Mouse (Mus musculus): ENCODE data around the gene Nacad. TPM values are rescaled to one million over a fixed set of nuclear protein-coding genes. Genes with fewer than 3 reads are reported as not detected.

Gene Nacad
- total and polyA plus RNA-seq, 3 experiments: 0.13 to 0.34 TPM; not detected in 1

GRCm38 (mm10) chr11:6625478-6626387, 19.9 kb upstream of the Nacad start, which contains the start of gene Tbrg4 (continued):
- peak; percentile 98 for TF ChIP-seq MYC (IDR thresholded peaks at IDR 0.05; ENCODE audit: low read depth, low read length)
- TF ChIP-seq POLR2AphosphoS2 (IDR thresholded peaks at IDR 0.05; ENCODE audit: low read depth, low read length): peak; percentile 92
- TF ChIP-seq RCOR1 (conservative IDR thresholded peaks at IDR 0.05; ENCODE audit: low read depth, low read length): no peak
- no peak for TF ChIP-seq E2F4 (IDR thresholded peaks at IDR 0.05; ENCODE audit: insufficient replicate concordance, low read depth, low read length)
- peak; percentile 97 for TF ChIP-seq SIN3A (IDR thresholded peaks at IDR 0.05; ENCODE audit: low read length)
- TF ChIP-seq ELF1 (IDR thresholded peaks at IDR 0.05; ENCODE audit: low read depth, low read length): peak; percentile 98
- TF ChIP-seq USF1 (IDR thresholded peaks at IDR 0.05; ENCODE audit: low read depth, low read length): peak; percentile 11; the same call in 1 of the 2 replicates
- TF ChIP-seq CTCF (conservative IDR thresholded peaks at IDR 0.05 in 1 of 2, IDR thresholded peaks at IDR 0.05 in 1 of 2; ENCODE audit: low read depth in 2 of 2, low read length in 2 of 2): no peak
- TF ChIP-seq MAX (IDR thresholded peaks at IDR 0.05; ENCODE audit: low read length): peak; percentile 99
- peak; percentile 70; the same call in 1 of the 2 replicates for TF ChIP-seq TBP (conservative IDR thresholded peaks at IDR 0.05; ENCODE audit: low read depth, low read length)

GRCm38 (mm10) chr11:6624619-6625382, 18.9 kb upstream of the Nacad start:
- TF ChIP-seq GABPA (IDR thresholded peaks at IDR 0.05; ENCODE audit: insufficient replicate concordance, low read depth, low read length) (no peak), POLR2A (IDR thresholded peaks at IDR 0.05; ENCODE audit: low read depth, low read length) (0 out of 2 replicates have a peak, but pooled peaks have one; percentile 4)
- H3K9ac ChIP-seq (ENCODE audit: insufficient read depth, low read depth): peak overlapping the region; percentile 68
- peaks cover 15 to 42% of the 10 kb centered on the region in 2 experiments for H3K4me1 ChIP-seq (ENCODE audit: control insufficient read depth in 1 of 2, insufficient read depth in 2 of 2)
- peaks cover 45% of the 10 kb centered on the region for H3K79me2 ChIP-seq (replicated peaks; ENCODE audit: control insufficient read depth, extremely low read depth, insufficient read depth, poor library complexity, severe bottlenecking)
- DNase-seq (ENCODE audit: extremely low read depth): no peak
- H3K36me3 ChIP-seq (replicated peaks in 1 of 2; ENCODE audit: control insufficient read depth in 1 of 2, insufficient read depth in 1 of 2, low read length in 1 of 2): peaks cover 39 to 51% of the 10 kb centered on the region in 2 experiments
- dilution Hi-C loops (cut with MboI; ENCODE audit: extremely low pct_ligation_motif_present, extremely low pct_unique_long_range_greater_than_20kb, low sequenced_read_pairs) (no loop called here), in situ Hi-C loops (cut with MboI; ENCODE audit: low pct_ligation_motif_present, low pct_unique_long_range_greater_than_20kb, low sequenced_read_pairs) (no loop called here)
- peak overlapping the region; percentile 60 to 86 (median 81) for H3K4me3 ChIP-seq (replicated peaks in 1 of 3; ENCODE audit: low read depth in 2 of 3, low read length in 2 of 3, poor library complexity in 1 of 3)
- peak overlapping the region; percentile 83 for H3K4me2 ChIP-seq (ENCODE audit: insufficient read depth, low read depth, poor library complexity, severe bottlenecking)
- no peaks in the 10 kb centered on the region for H3K9me3 ChIP-seq (replicated peaks; ENCODE audit: low read length)
- H3K27me3 ChIP-seq (replicated peaks): no peaks in the 10 kb centered on the region
- no peak overlapping the region for H3K27ac ChIP-seq (ENCODE audit: insufficient read depth, low read depth)

GRCm38 (mm10) chr11:6623704-6624103, 17.9 kb upstream of the Nacad start:
- Histone ChIP-seq H3K9me3 (replicated peaks; ENCODE audit: low read length) (no peaks in the 10 kb centered on the region), H3K27ac (ENCODE audit: insufficient read depth, low read depth) (no peak overlapping the region), H3K79me2 (replicated peaks; ENCODE audit: control insufficient read depth, extremely low read depth, insufficient read depth, poor library complexity, severe bottlenecking) (peaks cover 45% of the 10 kb centered on the region), H3K4me3 (replicated peaks in 1 of 3; ENCODE audit: low read depth in 2 of 3, low read length in 2 of 3, poor library complexity in 1 of 3) (peak overlapping the region; percentile 60 to 86 (median 81)), H3K9ac (ENCODE audit: insufficient read depth, low read depth) (peak overlapping the region; percentile 68), H3K36me3 (replicated peaks in 1 of 2; ENCODE audit: control insufficient read depth in 1 of 2, insufficient read depth in 1 of 2, low read length in 1 of 2) (peaks cover 50 to 60% of the 10 kb centered on the region in 2 experiments), H3K4me2 (ENCODE audit: insufficient read depth, low read depth, poor library complexity, severe bottlenecking) (peak overlapping the region; percentile 83), H3K27me3 (replicated peaks) (no peaks in the 10 kb centered on the region), H3K4me1 (ENCODE audit: control insufficient read depth in 1 of 2, insufficient read depth in 2 of 2) (peaks cover 10 to 36% of the 10 kb centered on the region in 2 experiments)
- DNase-seq (ENCODE audit: extremely low read depth): no peak
- no peak for TF ChIP-seq TCF12 (IDR thresholded peaks at IDR 0.05; ENCODE audit: low read depth, low read length)
- 0 out of 2 replicates have a peak, but pooled peaks have one; percentile 14 for TF ChIP-seq MEF2A (IDR thresholded peaks at IDR 0.05; ENCODE audit: borderline replicate concordance, low read depth, low read length)
- TF ChIP-seq JUND (conservative IDR thresholded peaks at IDR 0.05; ENCODE audit: low read depth, low read length): no peak
- TF ChIP-seq CHD2 (IDR thresholded peaks at IDR 0.05; ENCODE audit: low read length): peak; percentile 69; the same call in 1 of the 2 replicates
- TF ChIP-seq ELF1 (IDR thresholded peaks at IDR 0.05; ENCODE audit: low read depth, low read length): peak; percentile 15; the same call in 1 of the 2 replicates
- TF ChIP-seq POLR2AphosphoS2 (IDR thresholded peaks at IDR 0.05; ENCODE audit: low read depth, low read length): 0 out of 2 replicates have a peak, but pooled peaks have one; percentile 56
- TF ChIP-seq UBTF (IDR thresholded peaks at IDR 0.05; ENCODE audit: low read depth, low read length): 0 out of 2 replicates have a peak, but pooled peaks have one; percentile 31
- no peak for TF ChIP-seq ZKSCAN1 (IDR thresholded peaks at IDR 0.05; ENCODE audit: borderline replicate concordance, low read depth, low read length)
- peak; percentile 36; the same call in 1 of the 2 replicates for TF ChIP-seq BHLHE40 (IDR thresholded peaks at IDR 0.05; ENCODE audit: low read depth, low read length)
- peak; percentile 23; the same call in 1 of the 2 replicates for TF ChIP-seq CHD1 (IDR thresholded peaks at IDR 0.05; ENCODE audit: low read depth, low read length)
- peak; percentile 62; the same call in 1 of the 2 replicates for TF ChIP-seq MXI1 (IDR thresholded peaks at IDR 0.05; ENCODE audit: low read depth, low read length)
- TF ChIP-seq PAX5 (IDR thresholded peaks at IDR 0.05; ENCODE audit: low read length): no peak
- in situ Hi-C loops (cut with MboI; ENCODE audit: low pct_ligation_motif_present, low pct_unique_long_range_greater_than_20kb, low sequenced_read_pairs) (no loop called here), dilution Hi-C loops (cut with MboI; ENCODE audit: extremely low pct_ligation_motif_present, extremely low pct_unique_long_range_greater_than_20kb, low sequenced_read_pairs) (no loop called here)
